Mouse (Mus musculus): Measurements from ENCODE around the gene Pef1.

Gene Pef1

DNA sequence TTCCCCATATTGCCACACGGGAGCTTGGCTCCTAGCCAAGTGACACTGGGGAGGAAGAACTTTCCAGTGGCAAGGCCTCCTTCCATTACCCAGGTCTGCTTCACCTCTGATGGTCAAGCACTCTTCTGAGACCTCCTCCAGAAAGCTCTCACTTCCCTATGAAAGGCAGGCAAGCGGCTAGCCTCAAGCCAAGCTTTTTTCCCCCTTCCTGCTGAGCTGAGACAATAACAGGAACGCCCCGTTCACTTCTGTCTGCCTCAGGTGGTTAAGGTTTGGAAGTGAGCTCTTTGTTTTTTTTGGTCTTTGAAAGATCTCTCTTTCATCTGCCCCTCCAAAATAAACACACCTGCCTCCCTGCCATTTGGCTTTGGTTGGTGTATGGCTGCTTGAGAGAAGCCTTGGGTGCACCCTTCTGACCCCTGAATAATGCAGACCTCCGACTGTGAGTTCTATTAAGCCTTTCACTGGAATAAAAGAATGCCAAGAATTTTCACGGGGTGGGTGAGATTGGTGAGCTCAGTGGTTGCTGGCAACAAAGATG lies at the start of gene Pef1:
Gene Pef1, plus strand, starts transcription at position 448 of the 541 bp plus-strand sequence.
- no peak for DNase-seq

DNA sequence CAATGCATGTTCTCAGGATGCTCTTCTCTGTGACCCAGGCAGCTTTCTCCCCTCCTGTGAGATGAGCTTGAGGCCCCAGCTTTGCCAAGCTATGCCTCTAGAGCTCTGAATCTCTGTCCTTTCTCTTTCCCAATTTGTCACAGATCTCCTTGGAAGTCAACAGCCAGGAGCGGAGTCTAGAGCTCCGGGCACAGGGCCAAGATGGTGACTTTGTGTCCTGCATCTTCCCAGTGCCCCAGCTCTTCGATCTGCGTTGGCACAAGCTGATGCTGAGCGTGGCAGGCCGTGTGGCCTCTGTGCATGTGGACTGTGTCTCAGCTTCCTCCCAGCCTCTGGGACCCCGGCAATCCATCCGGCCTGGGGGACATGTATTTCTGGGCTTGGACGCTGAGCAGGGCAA lies 49.2 kb upstream of the Pef1 start:
- DNase-seq = no peak

DNA sequence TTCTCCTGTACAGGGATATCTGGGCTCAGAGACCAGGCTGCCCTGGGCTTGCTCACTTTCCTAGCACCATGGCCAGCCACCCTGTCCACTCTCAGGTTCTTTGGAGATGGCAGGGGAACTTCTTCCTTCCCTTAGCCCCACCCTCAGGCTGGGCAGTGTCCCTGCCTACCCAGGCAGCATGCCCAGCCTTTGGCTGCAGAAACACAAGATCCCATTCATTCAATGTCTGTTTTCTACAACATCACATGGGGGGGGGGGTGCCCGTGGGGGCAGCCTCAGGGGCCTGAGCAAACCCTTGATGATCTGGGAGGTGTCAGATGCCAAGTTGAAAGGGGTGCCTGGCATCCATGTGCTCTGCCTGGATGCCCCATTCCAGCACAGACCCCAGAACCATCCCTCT lies 47.6 kb upstream of the Pef1 start:
- no peak for DNase-seq

DNA sequence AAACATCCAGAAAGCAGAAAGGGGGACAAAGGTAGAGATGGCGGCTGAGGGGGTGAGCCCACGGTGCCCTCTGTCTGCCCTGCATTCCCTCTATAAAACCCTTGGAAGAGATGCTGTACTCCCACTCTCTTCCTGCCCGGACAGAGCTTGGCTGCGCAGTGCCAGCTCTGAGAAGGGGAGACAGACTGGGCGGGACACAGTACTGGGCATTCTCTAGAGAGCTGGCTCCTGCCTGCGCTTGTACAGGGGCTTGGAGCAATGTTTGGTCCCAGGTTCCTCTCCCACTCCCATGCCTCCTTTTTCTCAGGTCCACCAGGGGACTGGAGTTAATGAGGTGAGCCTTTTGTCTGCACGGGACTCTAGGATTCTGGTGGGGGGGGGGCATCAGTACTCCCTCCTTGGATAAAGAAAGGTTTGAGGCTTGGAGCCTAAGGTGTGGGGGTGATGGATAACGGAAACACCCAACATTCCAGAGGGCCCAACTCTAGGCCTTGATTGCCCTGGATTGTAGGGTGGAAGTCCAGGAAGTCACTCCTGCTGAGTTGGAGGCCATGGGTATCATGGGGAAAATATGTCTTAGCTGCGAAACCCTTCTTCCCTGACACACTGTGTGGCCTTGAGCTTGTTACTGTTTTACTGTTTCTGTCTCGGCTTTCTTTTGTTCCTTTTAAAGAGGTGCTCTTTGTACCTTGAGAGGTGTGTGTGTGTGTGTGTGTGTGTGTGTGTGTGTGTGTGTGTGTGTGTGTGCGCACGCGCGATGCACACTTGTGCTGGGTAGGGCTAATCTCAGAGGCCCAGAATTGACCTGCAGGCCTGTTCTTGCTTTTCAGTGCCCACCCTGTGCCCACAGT lies 47.0 kb upstream of the Pef1 start:
- no peak for DNase-seq

DNA sequence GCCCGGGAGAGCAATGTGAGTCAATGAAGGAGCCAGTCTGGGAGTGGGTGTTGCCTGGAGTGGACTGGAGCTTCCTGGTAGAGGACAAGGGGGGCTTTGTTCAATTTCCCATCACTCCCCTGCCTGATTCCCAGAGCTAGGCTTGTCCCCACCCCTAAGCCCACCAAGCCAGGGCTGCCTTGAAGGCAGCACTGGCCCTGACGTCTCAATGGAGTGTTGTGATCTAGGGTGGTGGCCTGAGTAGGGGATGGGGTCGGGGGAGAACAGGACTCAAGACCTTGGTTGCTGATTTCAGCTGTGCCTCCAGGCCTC lies 46.4 kb upstream of the Pef1 start:
- DNase-seq = no peak

DNA sequence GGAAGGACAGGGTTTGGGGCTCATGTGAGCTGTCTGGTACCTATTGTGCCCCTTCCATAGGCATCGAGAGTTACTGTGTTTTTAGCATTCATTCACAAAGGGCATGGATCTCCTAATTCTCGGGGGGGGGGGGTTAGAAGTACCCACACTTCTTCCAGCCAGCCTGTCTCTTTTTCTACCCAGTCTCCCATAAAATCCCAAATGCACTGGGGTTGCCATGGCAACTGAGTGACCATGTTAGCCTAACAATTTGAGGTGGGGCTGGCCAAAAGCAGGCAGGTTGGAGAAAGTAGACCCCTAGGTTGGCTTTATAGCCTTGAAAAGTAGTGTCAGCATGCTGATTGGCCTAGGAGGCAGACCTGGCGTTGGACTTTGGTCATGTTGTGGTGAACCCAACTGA lies 45.9 kb upstream of the Pef1 start:
- no peak for DNase-seq

DNA sequence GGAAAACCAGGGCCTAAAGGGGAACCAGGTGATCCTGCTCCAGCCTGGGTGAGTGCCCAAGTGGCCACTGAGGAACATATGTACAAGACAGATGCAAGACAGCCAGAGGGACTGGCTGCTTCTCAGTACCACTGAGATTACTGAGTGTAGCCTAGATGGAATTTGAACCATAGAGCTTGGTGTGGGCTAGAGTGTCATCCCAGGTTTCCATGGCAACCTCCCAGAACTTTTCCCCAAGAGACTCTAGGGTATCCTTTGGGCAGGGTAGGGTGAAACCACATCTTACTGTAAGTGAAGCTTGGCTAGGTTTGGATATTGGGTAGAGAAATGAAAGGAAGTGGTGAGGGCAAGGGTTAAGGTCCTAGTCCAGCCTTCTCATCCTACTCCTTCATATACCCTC lies 41.4 kb upstream of the Pef1 start:
- DNase-seq = no peak

DNA sequence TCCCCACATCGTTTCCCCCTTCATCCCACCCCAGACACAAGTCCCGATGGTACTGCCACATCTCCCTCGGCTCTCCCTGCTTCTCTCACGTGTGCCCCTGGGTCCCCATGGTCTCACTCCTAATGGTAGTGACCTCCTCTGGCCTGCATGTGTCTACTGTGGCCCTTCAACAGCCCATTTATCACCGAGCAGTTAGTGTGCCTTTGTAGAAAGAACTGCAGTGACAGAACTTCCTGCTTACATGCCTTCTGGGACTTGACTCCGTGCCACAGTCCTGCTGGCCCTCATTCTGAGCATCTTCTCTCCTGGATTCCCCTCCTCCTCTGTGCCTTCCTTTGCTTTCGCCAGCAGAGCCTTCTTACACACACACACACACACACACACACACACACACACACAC lies 39.2 kb upstream of the Pef1 start:
- DNase-seq = no peak

DNA sequence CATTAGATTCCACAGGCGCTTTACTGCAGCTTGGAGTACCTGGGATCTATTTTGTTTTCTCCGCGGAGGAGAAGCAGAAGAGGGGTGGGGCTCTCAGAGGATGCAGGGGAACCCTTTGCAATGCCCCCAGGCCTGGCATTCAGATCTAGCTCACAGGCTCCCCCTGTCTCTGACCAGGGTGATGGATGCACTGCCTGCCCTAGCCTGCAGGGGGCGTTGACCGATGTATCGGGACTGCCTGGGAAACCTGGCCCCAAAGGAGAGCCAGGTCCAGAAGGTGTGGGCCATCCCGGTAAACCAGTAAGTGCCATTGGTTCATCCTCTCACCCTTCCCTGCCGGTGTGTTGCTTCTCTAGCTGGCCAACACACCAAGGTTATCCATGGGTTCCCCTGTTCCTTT lies 35.5 kb upstream of the Pef1 start:
- DNase-seq = no peak

DNA sequence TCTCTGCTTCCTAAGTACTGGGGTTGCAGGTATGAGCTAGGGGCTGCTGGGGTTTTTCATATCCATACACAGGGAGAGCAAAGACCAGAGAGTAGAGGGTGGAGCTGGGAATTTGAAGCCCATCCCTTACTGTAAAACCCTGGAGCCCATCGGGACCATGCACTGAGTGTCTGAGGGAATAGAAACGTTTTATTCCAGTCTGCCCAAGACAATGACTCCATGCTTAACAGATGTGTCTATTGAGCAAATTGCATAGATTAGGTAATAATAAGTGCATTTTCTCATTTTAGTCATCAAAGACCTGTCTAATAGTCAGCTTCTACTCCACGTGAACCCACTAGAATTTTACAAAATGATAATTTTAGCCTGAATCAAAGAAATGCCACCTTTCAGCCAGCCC lies 31.8 kb upstream of the Pef1 start:
- DNase-seq = no peak

DNA sequence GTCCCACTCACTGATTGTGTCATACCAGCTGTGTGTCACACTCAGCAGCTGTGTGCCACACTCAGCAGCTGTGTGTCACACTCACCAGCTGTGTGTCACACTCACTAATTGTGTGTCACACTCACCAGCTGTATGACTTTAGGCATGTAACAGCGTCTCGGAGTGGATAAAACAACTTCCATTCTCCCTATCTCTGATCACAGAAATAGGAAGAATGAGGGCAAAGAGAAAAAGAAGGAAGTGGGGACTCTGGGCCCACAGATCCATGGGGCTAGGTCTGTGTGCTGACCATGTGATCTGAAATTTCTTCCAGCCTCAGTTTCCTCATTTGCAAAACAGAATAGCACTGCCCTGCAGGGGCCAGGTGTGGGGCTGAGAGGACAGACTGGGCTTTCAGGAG lies 30.6 kb upstream of the Pef1 start:
- no peak for DNase-seq

DNA sequence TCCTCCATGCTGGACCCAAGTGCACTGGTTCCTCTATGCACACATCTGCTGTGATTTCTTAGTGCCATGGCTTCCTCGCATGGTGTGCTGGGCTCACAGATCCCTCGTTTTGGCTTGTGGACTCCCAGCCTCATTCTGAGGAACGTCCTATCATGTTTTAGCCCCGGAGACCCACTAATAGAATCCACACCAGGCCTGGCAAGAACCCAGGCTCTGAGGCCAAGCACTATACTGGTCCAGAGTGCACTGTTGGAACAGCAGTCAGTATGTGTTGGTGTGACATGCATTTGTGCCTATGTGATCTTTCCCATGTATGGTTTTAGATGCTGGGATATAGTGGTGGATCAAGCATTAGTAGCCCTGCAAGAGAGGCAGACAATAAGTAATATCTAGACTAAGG lies 29.0 kb upstream of the Pef1 start:
- no peak for DNase-seq

DNA sequence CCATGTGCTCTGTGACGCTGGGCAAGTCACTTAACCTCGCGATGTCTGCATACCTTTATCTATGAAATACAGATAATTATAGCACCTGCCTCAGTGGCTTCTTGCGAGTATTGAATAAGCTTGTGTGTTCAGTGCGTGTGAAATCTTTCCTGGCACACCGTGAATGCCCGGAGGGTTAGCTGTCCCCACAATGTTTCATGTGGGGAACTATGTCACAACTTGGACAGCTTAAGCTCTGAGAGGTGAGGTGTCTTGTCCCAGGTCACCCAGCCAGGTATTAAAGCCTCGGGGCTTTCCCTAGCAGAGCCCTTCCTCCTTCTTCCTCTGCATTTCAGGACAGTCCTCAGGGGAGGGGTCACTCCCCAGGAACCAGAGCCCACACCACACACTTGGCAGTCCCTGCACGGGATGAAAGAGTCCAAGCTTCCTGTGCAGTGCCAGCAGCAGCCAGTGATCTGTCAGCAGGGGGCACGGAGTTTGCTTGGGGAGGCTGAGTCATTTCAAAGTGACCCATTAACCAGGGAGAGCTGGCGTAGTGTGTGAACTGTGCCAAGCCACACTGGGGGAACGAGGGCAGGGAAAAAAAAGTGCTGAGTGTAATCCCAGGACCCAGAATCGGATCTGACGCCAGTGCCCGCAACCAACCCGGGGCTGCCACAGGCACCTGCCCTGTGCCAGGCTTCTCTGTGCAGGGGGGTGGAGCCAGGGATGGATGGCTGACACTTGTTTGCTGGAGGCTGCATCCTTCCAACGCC lies 27.4 kb upstream of the Pef1 start:
- no peak for DNase-seq

DNA sequence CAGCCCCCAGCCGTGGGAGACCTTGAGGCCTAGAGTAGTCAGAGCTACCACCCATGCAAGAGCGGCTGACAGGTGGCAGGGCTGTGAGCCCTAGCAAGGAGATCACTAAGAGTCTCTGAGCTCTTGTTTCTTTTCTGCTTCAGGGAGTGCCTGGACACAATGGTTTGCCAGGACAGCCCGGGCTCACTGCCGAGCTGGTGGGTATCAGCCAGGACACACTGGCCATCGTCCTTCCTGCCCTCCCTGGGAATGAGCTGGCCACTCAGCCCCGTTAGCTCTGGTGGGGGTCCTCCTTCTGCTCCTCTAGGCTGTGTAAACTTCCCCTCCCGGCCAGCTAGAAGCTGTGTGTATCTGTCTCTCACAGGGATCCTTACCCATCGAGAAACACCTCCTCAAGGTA lies 25.5 kb upstream of the Pef1 start:
- DNase-seq = no peak

DNA sequence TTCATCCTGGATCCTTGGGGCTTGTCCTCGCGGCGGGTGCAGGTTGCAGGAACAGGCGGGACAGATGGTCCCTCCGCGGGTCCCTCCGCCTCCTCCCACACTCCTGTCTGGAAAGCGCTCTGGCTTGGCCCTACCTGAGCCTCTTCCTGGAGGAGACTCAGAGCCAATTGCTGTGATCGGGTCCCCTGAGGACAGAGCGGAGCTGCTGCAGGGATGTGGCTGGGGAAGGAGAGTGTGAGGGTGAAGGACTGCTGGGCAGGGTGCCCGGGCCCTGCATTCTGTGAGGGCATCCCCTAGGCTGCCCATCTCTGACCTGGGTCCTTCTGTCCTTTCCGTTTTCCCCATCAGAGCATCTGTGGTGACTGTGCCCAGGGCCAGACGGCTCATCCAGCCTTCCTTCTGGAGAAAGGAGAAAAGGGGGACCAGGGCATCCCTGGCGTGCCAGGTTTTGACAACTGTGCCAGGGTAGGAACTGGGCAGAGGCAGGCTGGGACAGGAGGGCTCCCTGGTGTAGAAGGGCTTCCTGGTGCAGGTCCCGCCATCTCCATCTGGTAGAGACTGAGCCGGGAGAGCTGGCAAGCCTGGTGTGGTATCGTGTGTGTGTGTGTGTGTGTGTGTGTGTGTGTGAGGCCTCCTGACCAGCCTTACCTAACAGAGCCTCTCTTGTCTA lies 23.4 kb upstream of the Pef1 start:
- DNase-seq = no peak

DNA sequence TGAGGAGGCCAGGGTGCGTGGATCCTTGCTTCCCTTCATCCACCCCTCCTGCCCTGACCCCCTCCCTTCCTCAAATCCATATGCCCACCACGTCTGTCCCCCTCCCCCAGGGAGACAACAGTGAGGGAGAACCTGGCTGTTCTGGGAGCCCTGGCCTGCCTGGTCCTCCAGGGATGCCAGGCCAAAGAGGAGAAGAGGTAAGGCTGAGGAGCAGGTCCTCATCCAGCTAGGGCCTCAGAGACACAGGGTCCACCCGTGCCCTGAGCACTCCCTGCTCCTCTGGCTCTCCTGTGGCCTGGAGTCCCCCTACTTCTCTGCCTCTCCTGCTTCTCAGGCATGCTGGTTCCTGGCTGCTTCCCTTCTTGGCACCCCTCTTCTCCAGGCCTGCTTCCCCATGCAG lies 22.8 kb upstream of the Pef1 start:
- DNase-seq = no peak

DNA sequence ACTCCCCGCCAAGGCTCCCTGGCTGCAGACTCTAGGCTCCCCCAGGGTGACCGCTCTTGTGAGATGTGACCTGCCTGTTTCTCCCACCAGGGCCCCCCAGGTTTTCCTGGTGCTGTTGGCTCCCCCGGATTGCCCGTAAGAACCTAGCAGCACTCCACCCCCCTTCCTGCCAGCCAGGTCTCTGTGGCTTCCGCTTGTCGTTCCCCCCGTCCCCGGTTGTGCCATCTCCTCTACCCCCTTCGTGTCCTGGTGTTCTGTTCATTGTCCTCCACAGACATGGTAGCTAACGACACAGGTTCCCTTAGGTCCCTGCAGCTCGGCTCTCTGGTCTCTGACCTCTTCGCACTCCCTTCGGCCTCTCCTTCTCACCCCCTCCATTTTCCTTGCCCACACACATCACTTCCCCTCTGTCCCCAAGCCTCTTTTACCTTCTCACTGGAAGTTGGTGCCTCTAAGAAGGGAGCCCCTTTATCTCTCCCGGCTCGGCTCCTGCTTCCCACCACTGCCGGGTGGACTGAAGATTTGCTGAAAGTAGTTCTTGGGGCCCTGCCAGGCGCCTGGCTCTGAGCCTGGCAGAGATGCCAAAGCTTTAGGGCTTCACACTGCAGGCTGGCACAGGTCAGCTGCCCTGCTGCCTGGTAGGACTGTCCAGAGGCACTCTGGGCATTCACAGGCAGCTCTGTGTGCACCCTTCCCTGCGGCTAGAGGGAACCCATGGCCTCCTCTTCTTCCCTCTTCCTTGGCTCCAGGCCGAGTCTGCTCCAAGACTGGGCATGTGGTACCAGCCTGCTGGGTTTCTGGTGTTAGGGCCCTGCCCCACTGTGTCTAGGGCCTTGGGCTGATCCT lies 20.8 kb upstream of the Pef1 start:
- no peak for DNase-seq

DNA sequence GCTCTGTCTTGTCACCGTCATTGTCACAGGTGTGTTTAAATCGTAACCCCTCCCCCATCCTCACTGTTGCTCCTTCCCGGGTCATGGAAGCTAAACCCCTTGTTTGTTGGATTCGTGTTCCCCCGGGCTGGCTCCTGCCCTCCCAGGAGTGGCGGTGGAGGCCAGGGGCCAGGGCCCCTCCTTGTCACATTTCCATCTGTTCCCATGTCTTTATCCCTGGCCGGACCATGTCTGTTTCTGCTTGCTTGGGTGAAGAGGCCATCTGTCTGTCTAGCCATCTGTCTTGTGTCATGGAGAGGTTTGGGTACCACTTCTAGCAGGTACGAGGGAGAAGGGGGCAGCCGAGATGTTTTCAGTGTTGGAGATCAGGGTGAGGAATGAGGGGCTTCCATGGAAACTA lies 20.1 kb upstream of the Pef1 start:
- no peak for DNase-seq

DNA sequence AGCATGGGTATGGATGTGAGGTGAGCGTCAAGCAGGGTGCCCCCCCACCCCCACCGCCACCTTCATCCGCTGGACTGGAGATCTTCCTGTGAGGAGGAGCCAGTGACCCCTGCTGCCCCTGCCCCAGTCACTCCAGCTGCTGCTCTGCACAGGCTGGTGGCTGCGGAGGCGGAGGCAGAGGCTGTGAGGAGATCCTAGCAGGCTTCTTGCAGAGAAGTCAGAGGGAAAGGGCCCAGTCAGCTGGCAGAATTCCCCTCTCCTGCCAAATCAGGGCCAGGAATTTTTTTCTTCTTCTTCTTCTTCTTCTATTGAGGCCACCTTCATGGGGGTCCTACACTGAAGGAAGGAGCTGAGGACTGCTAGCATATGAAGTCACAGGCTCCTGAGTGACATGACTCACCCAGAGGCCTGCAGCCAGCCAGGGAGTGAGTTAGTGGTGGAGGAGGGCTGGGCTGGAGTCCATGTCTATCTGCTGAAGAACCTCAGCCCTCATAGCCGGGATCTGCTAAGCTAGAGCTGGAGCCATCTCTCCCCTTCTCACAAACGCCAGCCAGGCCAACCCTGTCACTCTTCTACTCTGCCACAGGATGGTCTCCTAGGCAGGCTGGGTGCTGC lies 17.9 kb upstream of the Pef1 start:
- no peak for DNase-seq

DNA sequence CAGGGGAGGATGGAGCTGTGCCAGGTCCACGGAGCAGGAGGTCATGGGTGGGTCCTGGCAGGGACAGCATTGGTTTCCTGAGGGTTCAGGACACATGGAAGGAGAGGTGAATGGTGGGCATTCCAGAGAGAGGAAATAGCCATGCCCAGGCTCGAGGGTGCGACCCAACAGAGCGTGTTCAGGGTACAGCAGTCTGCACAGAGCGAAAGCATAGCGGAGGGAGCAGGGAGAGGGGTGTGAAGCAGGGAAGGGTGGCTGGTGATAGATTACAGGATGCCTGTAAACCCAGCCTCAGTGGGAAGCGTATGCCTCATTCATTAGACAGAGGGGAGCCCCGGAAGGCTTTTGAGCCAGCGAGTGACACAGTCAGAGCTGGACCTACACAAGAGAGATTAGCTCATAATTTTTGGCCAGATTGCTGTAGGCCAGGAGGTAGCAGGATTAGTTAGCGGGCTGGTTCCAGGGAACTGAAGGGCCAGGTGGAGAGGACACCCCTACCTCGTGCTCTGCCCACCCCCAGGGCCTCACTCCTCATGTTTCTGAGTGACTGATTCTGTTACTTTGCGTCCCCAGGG lies 17.0 kb upstream of the Pef1 start:
- DNase-seq = no peak

DNA sequence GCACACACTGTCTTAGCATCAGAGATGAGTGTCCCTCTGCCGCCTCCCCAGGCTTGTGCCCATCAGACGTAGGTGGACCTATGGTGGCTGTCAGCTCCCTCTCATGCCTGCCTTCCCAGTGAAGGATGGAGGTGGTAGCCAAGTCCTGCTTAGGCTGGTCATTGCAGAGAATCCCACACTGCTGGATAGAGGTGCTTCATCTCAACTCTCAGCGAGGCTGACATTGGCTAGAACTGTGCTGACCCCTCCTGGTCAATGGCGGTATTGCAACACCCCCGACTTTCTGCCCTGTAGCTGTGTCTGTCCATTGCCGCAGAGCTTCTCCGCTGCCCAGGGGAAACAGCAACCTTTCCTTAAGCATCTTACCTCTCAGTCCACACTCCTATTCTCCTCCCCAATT lies 15.1 kb upstream of the Pef1 start:
- DNase-seq = peak; percentile 58 to 60

DNA sequence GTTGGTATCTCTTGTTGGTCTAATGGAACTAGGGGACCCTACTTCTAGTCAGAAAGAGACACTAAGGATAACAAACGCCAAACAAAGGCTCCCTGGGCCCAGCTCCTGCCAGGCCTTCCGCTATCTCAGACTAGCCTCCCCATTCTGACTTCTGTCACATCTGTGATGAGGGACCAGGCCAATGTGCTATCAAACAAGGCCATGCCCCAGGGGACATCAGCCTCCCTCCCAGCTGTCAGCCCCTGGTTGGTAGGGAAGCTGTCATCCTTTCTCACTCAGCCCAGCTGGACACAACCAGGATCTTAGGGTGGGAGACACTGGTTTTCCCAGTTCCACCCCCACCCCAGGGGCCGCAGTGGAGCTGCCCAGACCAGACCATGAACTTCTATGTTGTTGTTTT lies 7.2 kb upstream of the Pef1 start:
- DNase-seq = no peak
